Mouse (Mus musculus) MEL (cell line): ENCODE measurements at regions not wholly inside any gene's neighbourhood (a gene's known extent, or its start where the extent isn't known, plus 50 kb on each side); places are given as distances from the start of the nearest gene placed in this dataset.

Experiments used
- DNase-seq: peaks from one replicate; pipeline ENCODE4 v3.0.0; 2011; ENCODE audit warnings: low read depth, low spot score
- H3K27ac ChIP-seq: 2 replicates; pipeline ENCODE4 v1.5.1; 2012; ENCODE audit warnings: low read depth, mild to moderate bottlenecking, control low read depth, low read length, moderate library complexity; ENCODE audit not compliant: control insufficient read depth
- H3K27me3 ChIP-seq, 2 experiments: fragments of 150-350 bp in 1 of 2; sonication (generic) in 1 of 2; 2 replicates each; pipeline ENCODE4 v1.6.1; 2012; ENCODE audit warnings: low read length in 2 of 2, mild to moderate bottlenecking in 2 of 2, improper control_type of control experiment in 1 of 2, moderate library complexity in 1 of 2; ENCODE audit not compliant: insufficient read depth in 2 of 2, control insufficient read depth in 1 of 2
- H3K36me3 ChIP-seq, 2 experiments: 2 replicates each; pipeline ENCODE4 v1.6.1; 2012 to 2014; ENCODE audit warnings: low read length in 2 of 2, improper control_type of control experiment in 1 of 2, inconsistent platforms in 1 of 2, mild to moderate bottlenecking in 1 of 2; ENCODE audit not compliant: insufficient read depth in 2 of 2, control insufficient read depth in 1 of 2
- H3K4me1 ChIP-seq, 2 experiments: fragments of 150-350 bp in 1 of 2; sonication (generic) in 1 of 2; 2 replicates each; pipeline ENCODE4 v1.6.1; 2012; ENCODE audit warnings: low read length in 2 of 2, improper control_type of control experiment in 1 of 2, mild to moderate bottlenecking in 1 of 2; ENCODE audit not compliant: insufficient read depth in 2 of 2, control insufficient read depth in 1 of 2
- H3K4me3 ChIP-seq, 2 experiments: fragments of 150-350 bp in 1 of 2; sonication (generic) in 1 of 2; 2 replicates each; pipeline ENCODE4 v1.5.1; 2012; ENCODE audit warnings: low read depth in 2 of 2, low read length in 2 of 2, mild to moderate bottlenecking in 2 of 2, moderate library complexity in 2 of 2, control low read depth in 1 of 2, improper control_type of control experiment in 1 of 2; ENCODE audit not compliant: control insufficient read depth in 1 of 2, insufficient read depth in 1 of 2
- H3K79me2 ChIP-seq: 2 replicates; pipeline ENCODE4 v1.6.1; 2012; ENCODE audit warnings: mild to moderate bottlenecking, low read length, moderate library complexity; ENCODE audit not compliant: control insufficient read depth, poor library complexity, insufficient read depth
- H3K9ac ChIP-seq: 2 replicates; pipeline ENCODE4 v1.6.1; 2012; ENCODE audit warnings: low read depth, mild to moderate bottlenecking, control low read depth, low read length, moderate library complexity; ENCODE audit not compliant: control insufficient read depth, poor library complexity, severe bottlenecking
- H3K9me3 ChIP-seq: fragments of 150-350 bp; sonication (generic); replicated peaks from 2 replicates; pipeline ENCODE4 v1.6.1; 2012; ENCODE audit warnings: mild to moderate bottlenecking, low read length, improper control_type of control experiment, moderate library complexity; ENCODE audit not compliant: insufficient read depth
- E2F4 ChIP-seq: IDR thresholded peaks from 2 replicates; pipeline ENCODE4 v1.6.1; 2011; ENCODE audit warnings: low read depth, low read length, improper control_type of control experiment, borderline replicate concordance
- ELF1 ChIP-seq: IDR thresholded peaks from 2 replicates; pipeline ENCODE4 v1.6.1; 2014; ENCODE audit warnings: low read depth, mild to moderate bottlenecking, inconsistent platforms, low read length, improper control_type of control experiment, moderate library complexity
- HCFC1 ChIP-seq: IDR thresholded peaks from 2 replicates; pipeline ENCODE4 v1.6.1; 2012; ENCODE audit warnings: low read depth, mild to moderate bottlenecking, inconsistent platforms, low read length, improper control_type of control experiment, moderate library complexity
- KAT2A ChIP-seq: conservative IDR thresholded peaks from 2 replicates; pipeline ENCODE4 v1.6.1; 2012; ENCODE audit warnings: low read depth, low read length, improper control_type of control experiment, inconsistent platforms
- MAZ ChIP-seq: IDR thresholded peaks from 2 replicates; pipeline ENCODE4 v1.6.1; 2012; ENCODE audit warnings: low read depth, mild to moderate bottlenecking, inconsistent platforms, low read length, improper control_type of control experiment
- MEF2A ChIP-seq: IDR thresholded peaks from 2 replicates; pipeline ENCODE4 v1.6.1; 2014; ENCODE audit warnings: low read depth, mild to moderate bottlenecking, inconsistent platforms, low read length, improper control_type of control experiment; ENCODE audit not compliant: poor library complexity, insufficient replicate concordance, severe bottlenecking; ENCODE audit errors: extremely low read depth
- MXI1 ChIP-seq: IDR thresholded peaks from 2 replicates; pipeline ENCODE4 v1.6.1; 2011; ENCODE audit warnings: mild to moderate bottlenecking, low read depth, low read length, improper control_type of control experiment
- MYC ChIP-seq: IDR thresholded peaks from 2 replicates; pipeline ENCODE4 v1.6.1; 2011; ENCODE audit warnings: low read depth, mild to moderate bottlenecking, low read length, improper control_type of control experiment, moderate library complexity
- POLR2A ChIP-seq, 2 experiments: IDR thresholded peaks; 2 replicates each; pipeline ENCODE4 v1.6.1; 2011 to 2012; ENCODE audit warnings: low read length in 2 of 2, mild to moderate bottlenecking in 2 of 2, control low read depth in 1 of 2, improper control_type of control experiment in 1 of 2, low read depth in 1 of 2, moderate library complexity in 1 of 2; ENCODE audit not compliant: control insufficient read depth in 1 of 2, insufficient read depth in 1 of 2, poor library complexity in 1 of 2
- POLR2AphosphoS2 ChIP-seq: IDR thresholded peaks from 2 replicates; pipeline ENCODE4 v1.6.1; 2011; ENCODE audit warnings: low read length, improper control_type of control experiment
- RAD21 ChIP-seq: IDR thresholded peaks from 2 replicates; pipeline ENCODE4 v1.6.1; 2011; ENCODE audit warnings: mild to moderate bottlenecking, low read depth, low read length, improper control_type of control experiment
- TAL1 ChIP-seq: IDR thresholded peaks from 2 replicates; pipeline ENCODE4 v1.6.1; 2012; ENCODE audit warnings: mild to moderate bottlenecking, inconsistent platforms, low read length, moderate library complexity, mixed read lengths
- ZKSCAN1 ChIP-seq: IDR thresholded peaks from 2 replicates; pipeline ENCODE4 v1.6.1; 2012; ENCODE audit warnings: low read depth, mild to moderate bottlenecking, inconsistent platforms, low read length, improper control_type of control experiment, moderate library complexity
- ZMIZ1 ChIP-seq: IDR thresholded peaks from 2 replicates; pipeline ENCODE4 v1.6.1; 2012; ENCODE audit warnings: low read depth, mild to moderate bottlenecking, inconsistent platforms, low read length, improper control_type of control experiment, moderate library complexity
- ZNF384 ChIP-seq: IDR thresholded peaks from 2 replicates; pipeline ENCODE4 v1.6.1; 2012; ENCODE audit warnings: low read depth, mild to moderate bottlenecking, inconsistent platforms, low read length, improper control_type of control experiment

GRCm38 (mm10) chr13:102573286-102573921 is 120.0 kb upstream of the Cd180 start (continued):
- TF ChIP-seq MYC: no peak
- no peak for TF ChIP-seq TAL1

GRCm38 (mm10) chr13:102576871-102577662 is 116.3 kb upstream of the Cd180 start:
- no peak for DNase-seq
- Histone ChIP-seq H3K4me3 (no peak overlapping the region), H3K79me2 (no peaks in the 10 kb centered on the region), H3K9me3 (no peaks in the 10 kb centered on the region)
- TF ChIP-seq ELF1: no peak
- no peak for TF ChIP-seq MAZ
- no peak for TF ChIP-seq ZKSCAN1
- TF ChIP-seq HCFC1: no peak
- no peak for TF ChIP-seq MXI1
- TF ChIP-seq POLR2A (IDR thresholded peaks at IDR 0.05; ENCODE audit: control insufficient read depth in 1 of 2, insufficient read depth in 1 of 2, low read depth in 1 of 2, low read length in 2 of 2, poor library complexity in 1 of 2): no peak
- no peak for TF ChIP-seq KAT2A
- no peak for TF ChIP-seq MEF2A
- TF ChIP-seq POLR2AphosphoS2: no peak
- TF ChIP-seq ZNF384: no peak
- TF ChIP-seq RAD21: no peak
- TF ChIP-seq ZMIZ1: no peak
- TF ChIP-seq, all 39 proteins: peak for 0
- H3K27ac ChIP-seq: no peak overlapping the region
- no peaks in the 10 kb centered on the region for H3K36me3 ChIP-seq
- no peak overlapping the region for H3K9ac ChIP-seq
- no peaks in the 10 kb centered on the region for H3K4me1 ChIP-seq
- H3K27me3 ChIP-seq: no peaks in the 10 kb centered on the region; a peak in 1 of 4 replicates

- H3K27ac ChIP-seq: no peak overlapping the region
- H3K27me3 ChIP-seq: no peaks in the 10 kb centered on the region; a peak in 1 of 4 replicates
- H3K36me3 ChIP-seq: no peaks in the 10 kb centered on the region
- no peaks in the 10 kb centered on the region for H3K79me2 ChIP-seq
- no peaks in the 10 kb centered on the region for H3K4me1 ChIP-seq
- no peak for TF ChIP-seq E2F4
- no peak overlapping the region for H3K4me3 ChIP-seq
- no peak for DNase-seq
- H3K9ac ChIP-seq: no peak overlapping the region
- no peaks in the 10 kb centered on the region for H3K9me3 ChIP-seq
These were observed 114.5 kb upstream of the Cd180 start for GRCm38 (mm10) chr13:102578811-102579210.
